ENCODE assay signal across 8 mouse cellular contexts in genomic region chr7:109174337-109174948, GRCm38 (mm10). TPM values are rescaled to one million over a fixed set of nuclear protein-coding genes. Genes with fewer than 3 reads are reported as not detected.
DNase-seq lines count a peak whose midpoint lies in the region; ATAC-seq and TF ChIP-seq lines count a peak whose summit lies in the region.

No protein-coding gene starts in this region.

- H3K27ac ChIP-seq in intestine, postnatal 0 days (ENCODE audit: low read depth, low read length): no peak overlapping the region
- H3K27ac ChIP-seq in limb, embryonic 14.5 days (replicated peaks; ENCODE audit: low read depth, low read length): peak overlapping the region; percentile 48; the same call in 1 of the 2 replicates
- peak overlapping the region; percentile 79 for H3K27ac ChIP-seq in midbrain, embryonic 15.5 days

- no peak overlapping the region for H3K9ac ChIP-seq in intestine, postnatal 0 days (ENCODE audit: low read depth, low read length)
- peak overlapping the region; percentile 70 for H3K9ac ChIP-seq in limb, embryonic 14.5 days (ENCODE audit: low read depth, low read length, severe bottlenecking)
- H3K9ac ChIP-seq in midbrain, embryonic 15.5 days: peak overlapping the region; percentile 76

- no peaks in the 10 kb centered on the region for H3K9me3 ChIP-seq in intestine, postnatal 0 days (ENCODE audit: control insufficient read depth)
- H3K9me3 ChIP-seq in limb, embryonic 14.5 days (ENCODE audit: control insufficient read depth, low read length): no peaks in the 10 kb centered on the region
- H3K9me3 ChIP-seq in midbrain, embryonic 15.5 days: no peaks in the 10 kb centered on the region

- 0 out of 2 replicates have a peak, but pooled peaks cover 5% of the 10 kb centered on the region for H3K4me1 ChIP-seq in intestine, postnatal 0 days (replicated peaks; ENCODE audit: control insufficient read depth, insufficient read depth, low read length)
- peaks cover 13% of the 10 kb centered on the region for H3K4me1 ChIP-seq in limb, embryonic 14.5 days (ENCODE audit: control insufficient read depth, insufficient read depth, low read length)
- H3K4me1 ChIP-seq in midbrain, embryonic 15.5 days: peaks cover 56% of the 10 kb centered on the region

- peak; percentile 65 for DNase-seq in adrenal gland, postnatal 14 days
- no peak for DNase-seq in adrenal gland, adult 8-10 months
- peak; percentile 53 for DNase-seq in embryo, embryonic 10 days (ENCODE audit: low spot score)
- peak; percentile 96 for DNase-seq in heart, adult 11 months
- peak; percentile 36 for DNase-seq in limb, embryonic 14.5 days (ENCODE audit: low spot score)
- peak; percentile 46 to 68 for DNase-seq in urinary bladder, postnatal 36 days (ENCODE audit: low spot score in 2 of 2)

- TF ChIP-seq POLR2A in limb, embryonic 14.5 days (IDR thresholded peaks at IDR 0.05; ENCODE audit: borderline replicate concordance, extremely low read depth, insufficient read depth, insufficient read length): no peak

- H3K36me3 ChIP-seq in intestine, postnatal 0 days (ENCODE audit: control insufficient read depth, insufficient read depth): no peaks in the 10 kb centered on the region
- H3K36me3 ChIP-seq in limb, embryonic 14.5 days (ENCODE audit: control insufficient read depth, insufficient read depth, low read length): no peaks in the 10 kb centered on the region
- H3K36me3 ChIP-seq in midbrain, embryonic 15.5 days (replicated peaks): no peaks in the 10 kb centered on the region

- peak; percentile 29; the same call in 1 of the 2 replicates for ATAC-seq in intestine, postnatal 0 days
- ATAC-seq in limb, embryonic 14.5 days (ENCODE audit: low FRiP score, low read depth): 0 out of 2 replicates have a peak, but pooled peaks have one; percentile 24
- ATAC-seq in midbrain, embryonic 15.5 days (replicated peaks): peak; percentile 24

- H3K4me2 ChIP-seq in intestine, postnatal 0 days (replicated peaks; ENCODE audit: low read depth): peak overlapping the region; percentile 97
- H3K4me2 ChIP-seq in limb, embryonic 14.5 days (replicated peaks; ENCODE audit: low read depth, low read length, severe bottlenecking): peak overlapping the region; percentile 99
- peak overlapping the region; percentile 85 for H3K4me2 ChIP-seq in midbrain, embryonic 15.5 days

- no peak for TF ChIP-seq CTCF in intestine, postnatal 0 days (IDR thresholded peaks at IDR 0.05; ENCODE audit: low read depth)

- peak overlapping the region; percentile 48 for H3K4me3 ChIP-seq in intestine, postnatal 0 days (ENCODE audit: low read depth, low read length)
- H3K4me3 ChIP-seq in limb, embryonic 14.5 days (replicated peaks; ENCODE audit: low read length): peak overlapping the region; percentile 68
- H3K4me3 ChIP-seq in midbrain, embryonic 15.5 days: peak overlapping the region; percentile 56

- peaks cover 49% of the 10 kb centered on the region for H3K27me3 ChIP-seq in intestine, postnatal 0 days (replicated peaks; ENCODE audit: control insufficient read depth, insufficient read depth, low read length)
- H3K27me3 ChIP-seq in limb, embryonic 14.5 days (ENCODE audit: control insufficient read depth, insufficient read depth, low read length): peaks cover 11% of the 10 kb centered on the region
- no peaks in the 10 kb centered on the region; the same call in 1 of the 2 replicates for H3K27me3 ChIP-seq in midbrain, embryonic 15.5 days (replicated peaks)

- 8% methylated on average over 31 of the region's 31 CpGs for WGBS in intestine, postnatal 0 days
- 6% methylated on average over 16 of the region's 31 CpGs for WGBS in limb, embryonic 14.5 days
- WGBS in midbrain, embryonic 15.5 days: 5% methylated on average over 31 of the region's 31 CpGs

RNA-seq across cellular contexts. Expression of gene Lmo1, which starts 0.6 kb away (rescaled TPM):
- total RNA-seq in adrenal gland, postnatal 14 days (2021): 7.4 and 10.2 TPM in 2 replicates
- 1 to 10 TPM; 4.8 to 8.5 (median 6.3) TPM for total RNA-seq in adrenal gland, adult 8-10 months (2022)
- 2.3 and 2.9 TPM in 2 replicates for polyA plus RNA-seq in intestine, postnatal 0 days (2015; fragmentation: Nextera tagmentation; extraction: Ambion mirVana)
- 38.0 and 41.4 TPM in 2 replicates for polyA plus RNA-seq in limb, embryonic 14.5 days (2012; rRNA removed)
- polyA plus RNA-seq in limb, embryonic 14.5 days (2014; fragmentation: Nextera tagmentation; extraction: Ambion mirVana): 44.8 and 47.8 TPM in 2 replicates
- 153 and 155 TPM in 2 replicates for polyA plus RNA-seq in midbrain, embryonic 15.5 days (2015; fragmentation: Nextera tagmentation; extraction: Ambion mirVana)

Comparison
In these comparisons a context has a peak if more than half of its experiments do, and no peak if none do; other contexts are left out.
1. RNA of gene Lmo1, which starts 0.6 kb away (polyA plus RNA-seq): 153 to 155 TPM in midbrain, embryonic 15.5 days and 38.0 to 47.8 TPM in limb, embryonic 14.5 days; 2.3 to 2.9 TPM in intestine, postnatal 0 days; every median in the first group is over 10 times any median in the second.
2. Peak in every context shown above with its lines, with median percentiles within 50 percentile points of each other: ATAC-seq, H3K4me2 ChIP-seq and H3K4me3 ChIP-seq.